Mouse (Mus musculus): ENCODE measurements around the gene Kiss1r. TPM values are rescaled to one million over a fixed set of nuclear protein-coding genes. Genes with fewer than 3 reads are reported as not detected.
A peak's percentile ranks its signal among the peaks of the same experiment; 100 is the strongest.
"Not testable (repeated sequence)": the region's sequence is repeated elsewhere in the genome, so short reads cannot be mapped to it uniquely, and the experiment has no call there.

Gene Kiss1r
- under 1 TPM in 1 of 2 experiments, not detected in 1; 0.22 TPM for polyA plus RNA-seq (2017; shearing (Covaris generic))

DNA sequence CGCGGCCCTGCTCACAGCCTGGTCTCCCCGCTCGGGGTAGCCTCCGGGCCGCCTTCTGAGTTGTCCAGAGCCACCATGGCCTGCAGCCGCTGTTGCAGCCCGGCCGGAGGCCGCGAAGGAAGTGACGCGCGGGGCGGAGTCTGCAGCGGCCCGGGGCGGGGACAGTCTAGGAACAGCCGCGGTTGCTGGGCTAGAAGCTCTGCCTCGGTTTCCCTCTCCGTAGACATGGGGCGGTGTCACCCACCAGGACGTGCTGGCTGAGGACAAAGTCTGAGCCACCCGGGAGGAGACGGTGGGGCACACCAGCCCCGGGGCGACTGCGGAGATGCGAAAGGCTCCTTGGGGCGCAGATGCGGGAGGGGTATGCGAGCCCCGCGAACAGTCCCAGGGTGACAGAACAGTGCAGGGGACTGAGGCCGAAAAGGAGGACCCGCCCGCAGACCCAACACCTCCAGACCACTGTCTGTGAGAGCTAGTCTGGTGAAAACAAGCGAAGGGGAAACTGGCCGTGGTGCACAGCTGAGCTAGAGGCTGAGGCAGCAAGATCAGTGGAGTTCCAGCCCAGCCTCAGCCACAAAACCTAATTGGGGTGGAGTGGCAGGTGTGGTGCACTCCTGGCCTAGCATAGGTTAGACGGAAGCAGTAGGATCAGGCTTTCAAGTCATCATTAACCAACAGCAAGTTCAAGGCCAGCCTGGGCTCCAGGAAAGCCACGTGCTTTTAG, at the start of gene Kiss1r:
Gene Kiss1r (plus strand): TSS at position 164 of the 724 bp plus-strand sequence.
- ATAC-seq, result peak; percentile 87

DNA sequence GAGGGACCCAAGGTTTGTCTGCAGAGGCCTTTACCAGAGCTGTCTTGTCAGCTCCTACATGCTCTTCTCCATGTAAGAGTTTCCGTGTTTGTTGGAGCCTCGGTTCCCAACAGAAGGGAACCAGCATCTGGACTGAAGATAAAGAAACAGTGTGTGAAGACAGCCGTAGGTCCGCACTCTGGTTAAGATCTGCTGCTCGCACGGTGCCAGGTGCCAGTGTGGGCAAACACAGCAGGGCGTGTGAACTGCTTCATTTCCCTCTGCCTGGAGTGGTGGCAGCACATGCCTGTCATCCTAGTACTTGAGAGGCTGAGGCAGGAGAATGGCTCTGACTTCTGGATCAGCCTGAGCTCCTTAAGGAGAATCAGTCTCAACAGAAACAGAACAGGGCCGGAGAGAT, 44.9 kb upstream of the Kiss1r start:
- no peak for ATAC-seq

DNA sequence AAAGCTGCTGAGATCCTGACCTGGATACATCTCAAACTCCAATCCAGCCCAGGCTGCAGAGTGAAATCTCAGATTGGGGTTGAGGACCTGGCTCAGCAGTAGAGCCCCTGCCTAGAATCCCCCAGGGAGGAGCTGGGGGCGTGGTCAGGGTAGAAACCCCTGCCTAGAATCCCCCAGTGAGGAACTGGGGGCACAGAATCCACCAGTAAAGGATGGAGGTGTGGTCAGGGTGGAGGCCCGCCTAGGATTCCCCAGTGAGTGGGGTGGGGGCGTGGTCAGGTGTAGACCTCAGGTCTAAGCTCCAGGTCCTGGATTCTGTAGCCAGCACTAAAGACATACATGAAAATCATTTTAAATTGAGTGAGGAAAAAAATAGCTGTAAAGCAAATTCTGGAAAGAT, 43.9 kb upstream of the Kiss1r start:
- no peak for ATAC-seq

DNA sequence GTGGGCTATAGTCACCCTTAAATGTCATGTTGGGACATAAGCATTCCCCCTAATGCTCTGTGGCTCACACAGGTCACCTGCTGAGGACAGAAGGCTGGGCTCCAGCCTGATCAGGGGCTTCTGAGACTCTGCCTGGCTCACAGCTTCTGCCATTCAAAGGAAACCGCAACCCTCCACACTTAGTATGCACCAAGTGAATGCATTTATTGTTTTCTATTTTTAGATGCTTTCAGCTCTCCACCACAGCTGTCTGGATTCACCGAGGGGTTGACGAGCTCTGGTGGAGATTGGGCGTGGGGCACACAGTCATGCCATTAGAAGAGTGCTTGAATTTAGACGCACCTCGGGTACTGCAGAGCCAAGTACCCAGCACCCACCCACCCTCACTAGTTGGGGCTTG, 43.5 kb upstream of the Kiss1r start:
- no peak for ATAC-seq

DNA sequence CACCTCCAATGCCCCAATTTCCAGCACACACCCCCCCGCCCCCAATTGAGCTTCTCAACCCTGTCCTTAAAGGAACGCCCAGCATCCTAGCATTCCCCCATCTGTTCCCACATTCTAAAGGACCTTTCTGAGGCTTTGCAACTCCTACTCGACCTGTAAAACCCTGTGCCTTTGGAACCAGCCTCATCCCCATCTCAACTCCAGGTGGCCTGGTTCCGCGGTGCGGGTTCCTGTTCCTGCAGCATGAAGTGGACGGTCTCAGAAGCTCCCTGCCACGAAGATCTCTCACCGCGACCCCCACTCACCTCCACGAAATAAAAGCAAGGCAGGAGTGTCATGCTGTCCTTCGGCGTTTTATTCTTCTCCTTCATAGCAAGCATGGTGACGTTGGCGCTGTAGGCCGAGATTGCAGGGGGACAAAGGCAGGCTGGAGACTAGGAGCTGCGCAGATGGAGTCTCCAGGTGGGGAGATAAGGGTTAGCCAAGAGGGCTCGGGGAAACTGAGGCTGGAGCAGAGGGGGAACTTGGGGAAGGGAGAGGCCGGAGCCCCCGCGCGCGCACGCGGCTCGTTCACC, 43.0 kb upstream of the Kiss1r start:
- no peak for ATAC-seq

DNA sequence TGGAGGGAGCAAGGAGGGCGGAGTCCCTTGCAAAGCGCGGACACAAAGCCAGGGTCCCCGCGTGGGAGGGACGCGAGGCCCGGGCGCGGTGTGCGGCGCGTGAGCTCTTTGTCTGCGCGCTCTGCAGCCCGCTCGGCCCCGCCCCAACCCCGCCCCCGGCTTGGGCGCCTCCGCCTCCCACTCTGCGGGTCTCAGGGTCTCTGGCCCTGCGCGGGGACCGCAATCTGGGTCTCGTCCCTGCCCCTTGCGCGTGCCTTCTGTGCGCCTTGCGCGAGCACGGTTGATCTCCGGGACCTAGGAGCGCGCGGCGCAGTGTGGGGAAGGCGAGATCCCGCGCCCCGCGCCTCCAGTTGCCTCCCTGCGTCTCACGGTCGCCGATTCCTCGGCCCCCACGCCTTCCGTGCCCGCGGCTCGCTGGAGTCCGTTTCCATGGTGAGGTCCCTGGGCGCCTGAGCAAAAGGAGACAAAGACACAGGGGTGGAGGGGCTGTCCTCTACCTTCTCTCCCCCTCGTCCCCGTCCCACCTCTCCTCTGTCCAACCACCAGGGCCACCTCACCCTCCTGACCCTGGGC, 42.4 kb upstream of the Kiss1r start, which contains the start of the genes Prtn3 and Plppr3:
Gene Prtn3 (plus strand): TSS at position 187 of the 573 bp plus-strand sequence.
Gene Plppr3 (minus strand): TSS at position 345 of the 573 bp plus-strand sequence.
- no peak for ATAC-seq

DNA sequence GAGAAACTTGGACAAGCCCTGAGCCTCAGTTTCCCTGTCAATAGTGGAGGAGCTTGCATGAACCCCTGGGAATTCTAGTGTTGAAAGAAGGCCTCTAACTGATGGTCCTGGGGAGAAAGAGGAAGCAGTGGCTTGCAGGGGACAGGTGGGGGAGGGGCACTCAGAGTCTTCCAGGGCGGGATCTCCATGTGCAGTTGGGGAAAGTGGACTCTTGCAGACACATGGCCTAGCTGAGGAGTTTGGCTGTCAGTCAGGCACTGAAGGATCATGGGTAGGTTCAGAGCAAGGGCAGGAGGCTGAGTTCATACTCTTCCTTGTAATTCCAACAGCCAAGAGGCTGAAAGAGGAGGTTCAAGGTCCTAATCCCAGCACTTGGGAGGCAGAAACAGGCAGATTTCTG, 39.6 kb upstream of the Kiss1r start:
- ATAC-seq, result no peak

DNA sequence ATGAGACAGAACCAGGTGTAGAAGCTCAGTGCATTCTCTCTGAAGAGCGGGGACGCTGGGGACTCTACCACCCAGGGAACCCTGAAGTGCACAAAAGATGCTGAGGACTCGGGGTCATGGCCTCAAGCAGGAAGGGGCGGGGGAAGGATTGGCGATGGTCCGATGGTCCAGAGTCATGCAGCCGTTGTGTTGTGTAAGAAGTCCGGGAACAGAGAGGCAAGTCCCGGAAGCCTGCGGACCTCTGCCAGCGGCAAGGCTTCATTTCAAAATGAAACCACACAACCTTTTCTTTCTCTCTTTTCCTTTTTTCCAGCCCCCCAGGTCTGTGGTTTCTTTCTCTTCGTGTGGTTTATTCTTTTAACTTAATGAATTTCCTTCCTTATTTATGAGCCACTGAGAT, 39.0 kb upstream of the Kiss1r start:
- no peak for ATAC-seq

DNA sequence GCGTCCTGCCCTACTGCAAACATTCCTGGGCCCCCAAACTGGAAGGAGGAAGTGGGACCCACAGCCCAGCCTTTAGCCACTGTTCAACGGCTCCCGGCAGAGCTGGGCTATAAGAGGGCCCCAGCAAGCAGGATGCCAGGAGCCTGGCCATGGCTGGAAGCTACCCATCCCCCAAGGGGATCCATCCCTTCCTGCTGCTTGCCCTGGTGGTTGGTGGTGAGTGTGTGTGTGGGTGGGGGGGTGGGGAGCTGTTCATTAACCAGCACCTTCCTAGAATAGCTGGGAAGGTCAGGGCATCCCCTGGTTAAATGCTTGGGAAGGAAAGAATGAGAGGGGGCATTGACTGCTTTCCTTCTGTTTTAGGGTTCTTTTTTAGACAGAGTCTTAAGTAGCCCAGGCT, 37.2 kb upstream of the Kiss1r start:
- ATAC-seq, result no peak

DNA sequence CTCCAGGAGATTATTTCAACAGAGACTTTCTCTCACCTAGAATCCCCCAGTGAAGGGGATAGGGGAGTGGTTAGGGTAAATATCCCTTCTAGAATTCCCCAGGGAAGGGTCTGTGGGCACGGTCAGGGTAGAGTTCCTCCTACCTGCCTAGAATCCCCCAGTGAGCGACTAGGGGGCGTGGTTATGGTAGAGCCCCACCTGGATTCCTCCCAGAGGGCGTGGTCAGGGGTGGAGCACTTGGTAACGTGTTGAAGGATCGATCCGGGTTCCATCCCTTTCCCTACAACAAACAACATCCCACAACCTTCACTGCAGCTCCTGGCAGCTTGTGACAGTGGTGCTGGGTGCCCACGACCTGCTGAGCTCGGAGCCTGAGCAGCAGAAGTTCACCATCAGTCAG, 36.0 kb upstream of the Kiss1r start:
- no peak for ATAC-seq

DNA sequence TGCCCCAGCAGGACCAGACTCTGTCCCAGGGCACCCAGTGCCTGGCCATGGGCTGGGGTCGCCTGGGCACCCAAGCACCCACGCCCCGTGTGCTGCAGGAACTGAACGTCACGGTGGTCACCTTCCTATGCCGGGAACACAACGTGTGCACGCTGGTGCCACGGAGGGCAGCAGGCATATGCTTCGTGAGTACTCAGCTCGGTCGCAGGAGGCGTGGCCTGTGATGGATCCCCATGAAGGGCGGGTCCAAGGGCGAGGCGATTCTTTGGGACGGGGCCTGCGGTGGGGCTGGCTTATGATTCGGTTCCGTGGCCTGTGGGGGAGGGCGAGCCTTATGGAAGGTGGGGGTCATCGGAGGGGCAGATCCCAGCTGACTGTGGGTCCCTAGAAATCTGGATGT, 34.8 kb upstream of the Kiss1r start:
- no peak for ATAC-seq

DNA sequence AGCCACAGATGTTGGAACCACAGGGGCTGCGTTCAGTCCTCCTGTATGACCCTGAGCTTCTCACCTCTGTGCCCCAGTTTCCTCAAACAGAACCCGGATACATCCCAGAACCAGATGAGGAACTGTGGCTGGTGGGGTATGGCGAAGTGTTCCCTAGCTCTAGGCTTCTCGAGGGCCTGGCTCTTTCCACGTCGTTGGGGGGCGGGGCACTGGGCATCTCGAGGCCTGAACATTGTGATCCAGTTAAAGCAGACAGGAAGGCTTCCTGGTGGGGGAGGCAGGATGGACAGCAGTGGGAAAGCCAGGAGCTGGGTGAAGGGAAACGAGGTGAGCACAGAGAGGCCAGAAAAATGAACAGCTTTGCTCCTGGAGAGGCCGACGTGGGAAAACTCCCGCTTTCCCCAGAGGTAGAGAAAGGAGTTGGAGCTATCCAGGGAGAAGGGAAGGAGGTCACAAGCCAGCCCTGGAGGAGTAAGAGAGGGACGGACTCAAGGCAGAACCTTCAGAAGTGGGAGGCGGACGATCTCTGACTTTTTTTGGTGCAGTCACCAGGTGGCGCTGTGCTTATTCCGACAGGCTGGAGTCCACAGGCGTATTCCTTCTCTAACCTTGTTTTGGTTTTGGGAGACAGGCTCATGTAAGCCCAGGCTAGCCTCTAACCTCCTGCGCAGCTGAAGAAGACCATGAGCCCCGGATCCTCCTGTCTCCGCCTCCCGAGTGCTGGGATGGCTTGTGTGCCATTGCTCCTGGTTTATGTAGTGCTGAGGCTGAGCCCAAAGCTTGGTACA, 33.3 kb upstream of the Kiss1r start:
- ATAC-seq, result peak; percentile 28

DNA sequence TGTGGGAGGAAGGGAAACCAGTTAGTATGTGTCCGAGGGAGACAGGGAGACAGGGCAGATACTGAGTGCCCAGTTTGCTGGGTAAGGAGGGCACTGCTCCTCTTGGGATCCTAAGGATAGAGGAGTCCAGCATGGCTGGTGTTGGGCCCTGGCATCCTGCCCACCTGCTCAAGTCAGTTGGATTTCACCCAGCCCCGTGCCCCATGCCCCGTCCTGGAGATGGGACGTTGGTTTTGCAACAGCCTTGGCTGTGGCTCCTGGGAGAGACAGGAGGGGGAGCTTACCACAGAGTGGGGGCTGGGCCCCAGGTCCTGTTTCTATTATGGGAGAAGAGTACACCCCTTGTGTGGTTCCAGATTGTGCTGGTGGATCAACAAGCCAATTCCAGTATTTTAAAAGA, 32.3 kb upstream of the Kiss1r start:
- no peak for ATAC-seq

DNA sequence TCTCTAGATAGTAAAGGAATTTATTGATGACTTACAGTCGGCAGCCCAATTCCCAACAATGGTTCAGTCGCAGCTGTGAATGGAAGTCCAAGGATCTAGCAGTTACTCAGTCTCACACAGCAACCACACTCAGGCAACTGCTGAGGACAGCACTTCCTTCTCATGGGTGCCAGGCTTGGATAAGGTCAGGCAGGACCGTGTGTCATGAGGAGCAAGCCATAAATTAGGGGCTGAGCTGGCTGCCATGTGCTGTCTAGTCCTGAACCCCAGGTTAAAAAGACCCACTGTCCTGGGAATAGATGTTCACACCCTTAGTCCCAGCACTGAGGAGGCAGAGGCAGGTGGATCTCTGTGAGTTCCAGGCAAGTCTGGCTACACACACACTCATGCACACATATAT, 31.8 kb upstream of the Kiss1r start:
- ATAC-seq, result not testable (repeated sequence)

DNA sequence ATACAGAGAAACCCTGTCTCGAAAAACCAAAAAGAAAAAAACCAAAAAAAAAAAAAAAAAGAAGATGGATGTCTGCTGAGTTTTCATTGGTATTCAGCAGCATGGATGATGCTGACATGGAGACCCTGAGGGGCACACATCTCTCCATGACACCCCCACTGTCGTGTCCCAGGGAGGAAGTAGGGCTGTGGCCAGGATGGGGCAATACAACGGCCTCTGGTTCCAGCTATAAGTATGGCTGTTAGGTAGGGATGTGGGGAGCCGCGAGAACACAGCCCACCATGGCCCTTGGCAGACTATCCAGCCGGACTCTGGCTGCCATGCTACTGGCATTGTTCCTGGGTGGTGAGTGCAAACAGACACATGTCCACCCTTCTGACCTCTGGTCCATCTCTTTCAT, 30.7 kb upstream of the Kiss1r start, which contains the start of gene Elane:
Gene Elane (plus strand): TSS at position 194 of the 400 bp plus-strand sequence.
- no peak for ATAC-seq

DNA sequence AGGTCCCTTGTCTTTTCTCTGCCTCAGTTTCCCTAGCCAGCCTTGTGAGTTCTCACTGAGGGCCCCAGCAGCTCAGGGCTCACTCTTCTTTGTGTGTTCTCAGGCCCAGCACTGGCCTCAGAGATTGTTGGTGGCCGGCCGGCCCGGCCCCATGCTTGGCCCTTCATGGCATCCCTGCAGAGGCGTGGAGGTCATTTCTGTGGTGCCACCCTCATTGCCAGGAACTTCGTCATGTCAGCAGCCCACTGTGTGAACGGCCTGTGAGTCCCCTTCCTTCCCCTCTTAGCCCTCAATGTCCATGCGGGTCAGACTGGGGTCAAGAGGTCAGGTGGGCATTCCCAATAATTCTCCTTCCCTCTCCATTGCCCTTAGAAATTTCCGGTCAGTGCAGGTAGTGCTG, 30.2 kb upstream of the Kiss1r start:
- ATAC-seq, result no peak

DNA sequence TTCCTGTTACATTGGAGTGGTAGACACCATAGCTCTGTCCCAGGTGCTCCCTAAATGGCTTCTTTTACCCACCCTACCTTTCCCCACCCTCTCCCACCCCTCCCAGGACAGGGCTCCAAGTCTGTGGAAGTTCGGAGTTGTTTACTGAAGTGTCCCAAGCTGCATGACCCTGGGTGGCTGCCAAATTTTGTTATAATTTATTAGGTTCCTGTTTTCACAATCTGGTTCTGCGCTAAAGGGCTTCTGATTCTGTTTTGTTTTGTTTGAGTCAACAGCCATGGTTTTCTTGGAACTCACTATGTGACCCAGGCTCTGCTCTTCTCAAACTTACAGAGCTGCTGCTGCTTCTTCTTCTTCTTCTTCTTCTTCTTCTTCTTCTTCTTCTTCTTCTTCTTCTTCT, 27.4 kb upstream of the Kiss1r start:
- ATAC-seq, result no peak

DNA sequence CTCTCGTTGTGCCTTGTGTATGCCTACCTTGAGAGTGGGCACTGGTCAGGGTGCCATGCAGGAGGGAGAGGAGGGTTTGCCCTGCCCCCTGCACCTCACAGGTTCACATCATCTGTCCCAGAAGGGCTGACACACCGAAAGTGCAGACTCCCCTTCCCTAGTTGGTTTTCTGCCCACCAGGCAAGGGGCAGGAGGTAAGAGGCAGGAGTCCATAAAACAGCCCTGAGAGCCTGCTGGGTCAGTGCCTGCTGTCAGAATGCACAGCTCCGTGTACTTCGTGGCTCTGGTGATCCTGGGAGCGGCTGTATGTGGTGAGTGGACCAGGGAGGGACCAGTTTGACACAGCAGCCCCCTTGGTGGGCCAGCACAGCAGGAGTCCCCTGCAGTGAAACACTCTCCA, 26.1 kb upstream of the Kiss1r start, which contains the start of gene Cfd:
Gene Cfd (plus strand): TSS at position 184 of the 400 bp plus-strand sequence.
- no peak for ATAC-seq

DNA sequence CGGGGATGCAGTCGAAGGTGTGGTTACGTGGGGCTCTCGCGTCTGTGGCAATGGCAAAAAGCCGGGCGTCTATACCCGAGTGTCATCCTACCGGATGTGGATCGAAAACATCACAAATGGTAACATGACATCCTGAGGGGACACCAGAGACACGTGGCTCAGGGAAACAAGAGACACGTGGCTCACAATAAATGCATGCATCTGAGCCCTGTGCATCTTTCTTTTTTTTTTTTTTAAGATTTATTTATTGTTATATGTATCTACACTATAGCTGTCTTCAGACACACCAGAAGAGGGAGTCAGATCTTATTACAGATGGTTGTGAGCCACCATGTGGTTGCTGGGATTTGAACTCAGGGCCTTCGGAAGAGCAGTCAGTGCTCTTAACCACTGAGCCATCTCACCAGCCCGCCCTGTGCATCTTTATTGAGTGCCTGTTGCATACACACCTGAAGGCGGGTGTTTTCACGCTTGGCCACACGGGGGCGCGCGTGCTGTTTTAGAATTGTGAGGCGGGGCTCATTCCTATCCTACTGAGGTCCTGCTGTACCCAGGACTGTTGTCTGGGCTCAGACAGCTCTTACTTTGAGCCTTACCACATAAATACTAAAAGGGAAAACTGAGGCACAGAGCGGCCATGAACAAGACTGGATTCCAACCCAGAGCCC, 24.2 kb upstream of the Kiss1r start:
- peak; percentile 71 for ATAC-seq

DNA sequence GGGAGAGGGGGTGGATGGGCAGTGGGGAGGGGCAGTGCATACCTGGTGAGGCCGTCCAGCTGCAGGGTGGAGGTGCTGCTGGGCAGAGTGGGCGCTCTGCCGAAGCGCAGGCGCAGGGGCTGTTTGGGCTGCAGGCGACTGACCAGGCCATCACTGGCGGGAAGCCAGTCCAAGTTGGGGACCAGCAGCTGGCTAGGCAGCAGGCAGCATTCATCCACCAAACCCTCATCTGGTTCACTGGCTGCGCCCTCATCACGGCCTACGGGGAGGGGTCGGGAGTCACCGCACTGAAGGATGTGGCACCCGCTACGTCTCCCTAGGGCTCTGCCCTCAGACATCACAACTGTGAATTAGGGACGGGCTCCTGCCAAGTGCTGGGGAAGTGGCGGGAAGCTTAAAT, 20.5 kb upstream of the Kiss1r start:
- ATAC-seq, result no peak

DNA sequence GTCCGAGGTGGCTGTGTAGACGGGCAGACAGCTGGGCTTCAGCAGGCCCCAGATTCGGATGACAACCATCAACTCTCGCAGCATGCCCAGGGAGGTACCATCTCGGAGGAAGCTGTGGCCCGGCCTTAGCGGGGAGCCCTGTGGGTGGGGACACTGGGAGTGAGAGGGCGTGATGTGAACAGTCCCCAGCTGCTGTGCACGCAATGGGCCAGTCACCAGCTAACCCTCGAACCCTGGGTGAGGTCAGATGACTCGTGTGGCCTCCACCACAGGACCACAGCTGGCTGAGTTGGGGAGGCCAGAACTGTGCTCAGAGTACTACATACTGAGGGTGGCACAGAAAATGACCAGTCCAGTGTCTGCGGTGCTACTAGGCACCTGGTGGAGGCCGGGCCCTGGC, 20.0 kb upstream of the Kiss1r start:
- ATAC-seq, result no peak
